Mouse (Mus musculus) spleen, adult 2 months (tissue): ENCODE results near the gene Vmac.

Experiments used
- CTCF ChIP-seq: fragments of 200-500 bp; IDR thresholded peaks from 2 replicates; pipeline ENCODE4 v1.5.1; 2011; ENCODE audit warnings: mild to moderate bottlenecking, inconsistent platforms; ENCODE audit not compliant: insufficient read depth, insufficient read length, insufficient replicate concordance; ENCODE audit errors: extremely low read depth
- POLR2A ChIP-seq: fragments of 200-500 bp; IDR thresholded peaks from 2 replicates; pipeline ENCODE4 v1.6.1; 2011; ENCODE audit warnings: low read depth, low read length, inconsistent platforms

DNA sequence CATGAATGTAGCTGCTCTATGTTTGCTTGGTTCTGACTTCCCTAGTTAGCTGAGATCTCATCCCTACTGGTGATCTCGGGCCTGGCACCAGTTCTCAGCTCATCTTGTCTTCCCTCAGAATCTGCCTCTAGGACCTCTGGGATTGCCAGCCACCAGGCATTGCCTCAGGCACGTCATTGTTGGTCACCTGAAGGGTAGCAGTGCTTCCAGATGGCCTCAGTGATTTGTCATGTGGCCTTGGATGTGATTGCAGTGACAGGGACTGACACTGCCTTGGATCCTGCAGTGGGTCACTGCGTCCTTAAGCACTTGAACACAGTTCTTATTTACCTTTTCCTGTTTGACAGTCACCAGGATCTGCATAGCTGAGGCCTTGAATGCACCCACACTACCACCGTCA is 36.0 kb downstream of the Vmac start:
- TF ChIP-seq CTCF (no peak), POLR2A (no peak)
